Mouse (Mus musculus): ENCODE data around the gene Pm20d2. TPM values are rescaled to one million over a fixed set of nuclear protein-coding genes. Genes with fewer than 3 reads are reported as not detected.

Gene Pm20d2
- polyA plus RNA-seq, 1 experiment from 2014 or later = 2.0 TPM

Other genes starting within 250 kb of the Pm20d2 start
- 7.0 and 7.7 TPM in 2 replicates for gene Ankrd6, start 238.9 kb downstream of the Pm20d2 start, polyA plus RNA-seq (2016; fragmentation: Nextera tagmentation; extraction: Ambion mirVana)
- 61.2 and 64.1 TPM in 2 replicates for gene Rragd, start 206.7 kb downstream of the Pm20d2 start, polyA plus RNA-seq (2016; fragmentation: Nextera tagmentation; extraction: Ambion mirVana)
- 30.6 and 35.5 TPM in 2 replicates for gene Ube2j1, start 158.3 kb downstream of the Pm20d2 start, polyA plus RNA-seq (2016; fragmentation: Nextera tagmentation; extraction: Ambion mirVana)
- 0.28 TPM in 1 of 2 replicates, not detected in the other for gene Gabrr2, start 126.7 kb downstream of the Pm20d2 start, polyA plus RNA-seq (2016; fragmentation: Nextera tagmentation; extraction: Ambion mirVana)
- 0.10 and 0.11 TPM in 2 replicates for gene Gabrr1, start 57.2 kb downstream of the Pm20d2 start, polyA plus RNA-seq (2016; fragmentation: Nextera tagmentation; extraction: Ambion mirVana)
- 2.2 and 3.3 TPM in 2 replicates for gene Srsf12, start 19.3 kb upstream of the Pm20d2 start, polyA plus RNA-seq (2016; fragmentation: Nextera tagmentation; extraction: Ambion mirVana)
- 110 TPM in 2 replicates for gene Pnrc1, start 100.4 kb upstream of the Pm20d2 start, polyA plus RNA-seq (2016; fragmentation: Nextera tagmentation; extraction: Ambion mirVana)
- gene Rngtt, start 120.6 kb upstream of the Pm20d2 start, polyA plus RNA-seq (2016; fragmentation: Nextera tagmentation; extraction: Ambion mirVana) = 21.7 and 22.2 TPM in 2 replicates

Data from heart, embryonic 12.5 days (tissue).